Mouse (Mus musculus): ENCODE measurements around the gene Exoc3l.

- no peak for TF ChIP-seq CTCF (IDR thresholded peaks at IDR 0.05; ENCODE audit: low read depth, low read length)
- TF ChIP-seq GATA1 (IDR thresholded peaks at IDR 0.05; ENCODE audit: borderline replicate concordance, low read length) = no peak
- no peak for TF ChIP-seq TAL1 (conservative IDR thresholded peaks at IDR 0.05; ENCODE audit: low read depth, low read length)
- TF ChIP-seq POLR2AphosphoS5 (IDR thresholded peaks at IDR 0.05; ENCODE audit: insufficient replicate concordance, low read depth, low read length) = no peak
- no peak for TF ChIP-seq GATA2 (IDR thresholded peaks at IDR 0.05; ENCODE audit: borderline replicate concordance, low read depth, low read length)
Measured at GRCm38 (mm10) chr8:105317941-105318340, 22.0 kb upstream of the Exoc3l start.
